Mouse (Mus musculus): ENCODE measurements around the gene Lemd2. TPM values are rescaled to one million over a fixed set of nuclear protein-coding genes. Genes with fewer than 3 reads are reported as not detected.

Lemd2 gene
- polyA plus RNA-seq, 1 experiment, result 72.1 TPM

GRCm38 (mm10) chr17:27200801-27201200 lies 3.5 kb downstream of the Lemd2 start:
- TF ChIP-seq MYOD1 (IDR thresholded peaks at IDR 0.05; ENCODE audit: control insufficient read depth in 1 of 3, insufficient read length in 2 of 3, low read depth in 2 of 3), result peak in 1 of 3 experiments; percentile 30
- no peak for TF ChIP-seq MAX (IDR thresholded peaks at IDR 0.05; ENCODE audit: low read depth)
- peak; percentile 13 for TF ChIP-seq POLR2AphosphoS2 (IDR thresholded peaks at IDR 0.05; ENCODE audit: insufficient read length, low read depth)
- no peaks in the 10 kb centered on the region for H3K36me3 ChIP-seq (ENCODE audit: control insufficient read depth, insufficient read depth)
- no peak overlapping the region for H3ac ChIP-seq (ENCODE audit: control insufficient read depth, insufficient read length)
- no peak overlapping the region for H3K4me2 ChIP-seq (ENCODE audit: low read depth)
- peaks cover 17% of the 10 kb centered on the region for H3K79me2 ChIP-seq (ENCODE audit: control insufficient read depth, insufficient read depth)
- H3K4me3 ChIP-seq, result no peak overlapping the region
- no peaks in the 10 kb centered on the region for H3K27me3 ChIP-seq (ENCODE audit: control insufficient read depth, insufficient read depth, insufficient read length)

GRCm38 (mm10) chr17:27199864-27200263 lies 4.4 kb downstream of the Lemd2 start:
- no peaks in the 10 kb centered on the region for H3K36me3 ChIP-seq (ENCODE audit: control insufficient read depth, insufficient read depth)
- no peak overlapping the region for H3K4me3 ChIP-seq
- no peak overlapping the region for H3K4me2 ChIP-seq (ENCODE audit: low read depth)
- H3K27me3 ChIP-seq (ENCODE audit: control insufficient read depth, insufficient read depth, insufficient read length), result no peaks in the 10 kb centered on the region
- no peak for TF ChIP-seq POLR2A (IDR thresholded peaks at IDR 0.05; ENCODE audit: insufficient read length, low read depth)
- TF ChIP-seq USF1 (IDR thresholded peaks at IDR 0.05; ENCODE audit: low read depth), result no peak
- TF ChIP-seq MYOG (IDR thresholded peaks at IDR 0.05; ENCODE audit: control insufficient read depth in 1 of 3, insufficient read depth in 1 of 3, insufficient read length in 2 of 3, low read depth in 2 of 3), result no peak
- peak; percentile 9 for TF ChIP-seq POLR2AphosphoS2 (IDR thresholded peaks at IDR 0.05; ENCODE audit: insufficient read length, low read depth)
- TF ChIP-seq MAX (IDR thresholded peaks at IDR 0.05; ENCODE audit: low read depth), result no peak
- H3ac ChIP-seq (ENCODE audit: control insufficient read depth, insufficient read length), result no peak overlapping the region
- H3K79me2 ChIP-seq (ENCODE audit: control insufficient read depth, insufficient read depth), result peaks cover 17% of the 10 kb centered on the region

GRCm38 (mm10) chr17:27199205-27199604 lies 5.1 kb downstream of the Lemd2 start:
- Histone ChIP-seq H3K4me3 (no peak overlapping the region), H3K4me2 (ENCODE audit: low read depth) (no peak overlapping the region), H3ac (ENCODE audit: control insufficient read depth, insufficient read length) (no peak overlapping the region), H3K36me3 (ENCODE audit: control insufficient read depth, insufficient read depth) (peaks cover 5% of the 10 kb centered on the region), H3K27me3 (ENCODE audit: control insufficient read depth, insufficient read depth, insufficient read length) (no peaks in the 10 kb centered on the region), H3K79me2 (ENCODE audit: control insufficient read depth, insufficient read depth) (peaks cover 17% of the 10 kb centered on the region)
- TF ChIP-seq USF1 (IDR thresholded peaks at IDR 0.05; ENCODE audit: low read depth), result no peak
- no peak for TF ChIP-seq POLR2A (IDR thresholded peaks at IDR 0.05; ENCODE audit: insufficient read length, low read depth)
- TF ChIP-seq CEBPB (IDR thresholded peaks at IDR 0.05; ENCODE audit: insufficient read depth, poor library complexity, severe bottlenecking), result no peak
- no peak for TF ChIP-seq MYOG (IDR thresholded peaks at IDR 0.05; ENCODE audit: control insufficient read depth in 1 of 3, insufficient read depth in 1 of 3, insufficient read length in 2 of 3, low read depth in 2 of 3)
- no peak for TF ChIP-seq REST (IDR thresholded peaks at IDR 0.05; ENCODE audit: insufficient read depth, insufficient read length)
- no peak for TF ChIP-seq TCF12 (IDR thresholded peaks at IDR 0.05; ENCODE audit: insufficient read depth, poor library complexity, severe bottlenecking)

GRCm38 (mm10) chr17:27196206-27196605 lies 8.1 kb downstream of the Lemd2 start:
- no peak for TF ChIP-seq TCF12 (IDR thresholded peaks at IDR 0.05; ENCODE audit: insufficient read depth, poor library complexity, severe bottlenecking)
- no peak overlapping the region for H3K4me3 ChIP-seq
- H3K36me3 ChIP-seq (ENCODE audit: control insufficient read depth, insufficient read depth), result peaks cover 10% of the 10 kb centered on the region
- H3ac ChIP-seq (ENCODE audit: control insufficient read depth, insufficient read length), result no peak overlapping the region
- no peak overlapping the region for H3K4me2 ChIP-seq (ENCODE audit: low read depth)
- H3K27me3 ChIP-seq (ENCODE audit: control insufficient read depth, insufficient read depth, insufficient read length), result no peaks in the 10 kb centered on the region
- H3K79me2 ChIP-seq (ENCODE audit: control insufficient read depth, insufficient read depth), result no peaks in the 10 kb centered on the region

GRCm38 (mm10) chr17:27194258-27195185 lies 9.7 kb downstream of the Lemd2 start:
- H3ac ChIP-seq (ENCODE audit: control insufficient read depth, insufficient read length), result no peak overlapping the region
- peaks cover 10% of the 10 kb centered on the region for H3K36me3 ChIP-seq (ENCODE audit: control insufficient read depth, insufficient read depth)
- H3K27me3 ChIP-seq (ENCODE audit: control insufficient read depth, insufficient read depth, insufficient read length), result no peaks in the 10 kb centered on the region
- no peak overlapping the region for H3K4me2 ChIP-seq (ENCODE audit: low read depth)
- no peaks in the 10 kb centered on the region for H3K79me2 ChIP-seq (ENCODE audit: control insufficient read depth, insufficient read depth)
- TF ChIP-seq SRF (IDR thresholded peaks at IDR 0.05; ENCODE audit: control insufficient read depth, insufficient read length, low read depth) (no peak), POLR2A (IDR thresholded peaks at IDR 0.05; ENCODE audit: insufficient read length, low read depth) (no peak), E2F4 (IDR thresholded peaks at IDR 0.05; ENCODE audit: insufficient read depth) (no peak), REST (IDR thresholded peaks at IDR 0.05; ENCODE audit: insufficient read depth, insufficient read length) (no peak), MAX (IDR thresholded peaks at IDR 0.05; ENCODE audit: low read depth) (no peak), TCF12 (IDR thresholded peaks at IDR 0.05; ENCODE audit: insufficient read depth, poor library complexity, severe bottlenecking) (no peak), USF1 (IDR thresholded peaks at IDR 0.05; ENCODE audit: low read depth) (no peak), CEBPB (IDR thresholded peaks at IDR 0.05; ENCODE audit: insufficient read depth, poor library complexity, severe bottlenecking) (no peak), TCF3 (IDR thresholded peaks at IDR 0.05; ENCODE audit: insufficient read length, low read depth) (no peak), MYOD1 (IDR thresholded peaks at IDR 0.05; ENCODE audit: control insufficient read depth in 1 of 3, insufficient read length in 2 of 3, low read depth in 2 of 3) (no peak), MYOG (IDR thresholded peaks at IDR 0.05; ENCODE audit: control insufficient read depth in 1 of 3, insufficient read depth in 1 of 3, insufficient read length in 2 of 3, low read depth in 2 of 3) (no peak), POLR2AphosphoS2 (IDR thresholded peaks at IDR 0.05; ENCODE audit: insufficient read length, low read depth) (no peak)
- no peak overlapping the region for H3K4me3 ChIP-seq
